Mouse (Mus musculus): ENCODE results near the gene Epb41l4b.

GRCm38 (mm10) chr4:57153068-57153835, 10.0 kb upstream of the Epb41l4b start:
- no peak for TF ChIP-seq MAFK (IDR thresholded peaks at IDR 0.05; ENCODE audit: insufficient replicate concordance, low read length)
- TF ChIP-seq ZC3H11A (IDR thresholded peaks at IDR 0.05; ENCODE audit: low read depth, low read length), result no peak
- TF ChIP-seq ZMIZ1 (IDR thresholded peaks at IDR 0.05; ENCODE audit: low read depth, low read length), result no peak
- no peak for TF ChIP-seq POLR2A (IDR thresholded peaks at IDR 0.05; ENCODE audit: low read depth, low read length)
- no peak for TF ChIP-seq RAD21 (IDR thresholded peaks at IDR 0.05; ENCODE audit: low read depth, low read length)
- TF ChIP-seq CHD1 (IDR thresholded peaks at IDR 0.05; ENCODE audit: low read depth, low read length), result no peak
- TF ChIP-seq NRF1 (IDR thresholded peaks at IDR 0.05; ENCODE audit: low read depth, low read length), result no peak
- no peak for TF ChIP-seq POLR2AphosphoS2 (IDR thresholded peaks at IDR 0.05; ENCODE audit: low read depth, low read length)
- TF ChIP-seq SIN3A (IDR thresholded peaks at IDR 0.05; ENCODE audit: low read length), result no peak
- peak; percentile 55; the same call in 1 of the 2 replicates for TF ChIP-seq MYC (IDR thresholded peaks at IDR 0.05; ENCODE audit: low read depth, low read length)
- TF ChIP-seq CTCF (conservative IDR thresholded peaks at IDR 0.05 in 1 of 2, IDR thresholded peaks at IDR 0.05 in 1 of 2; ENCODE audit: low read depth in 2 of 2, low read length in 2 of 2), result no peak
- no peak for TF ChIP-seq PAX5 (IDR thresholded peaks at IDR 0.05; ENCODE audit: low read length)
- TF ChIP-seq TBP (conservative IDR thresholded peaks at IDR 0.05; ENCODE audit: low read depth, low read length), result no peak

Measured in CH12.LX (cell line).